Mouse (Mus musculus): ENCODE data around the gene Gm47995.
"Not testable (repeated sequence)": the region's sequence is repeated elsewhere in the genome, so short reads cannot be mapped to it uniquely, and the experiment has no call there.

The Gm47995 gene

GRCm38 (mm10) chr1:151186879-151187424 lies 11.3 kb upstream of the Gm47995 start:
- DNase-seq (ENCODE audit: low read depth): not testable (repeated sequence)

DNA sequence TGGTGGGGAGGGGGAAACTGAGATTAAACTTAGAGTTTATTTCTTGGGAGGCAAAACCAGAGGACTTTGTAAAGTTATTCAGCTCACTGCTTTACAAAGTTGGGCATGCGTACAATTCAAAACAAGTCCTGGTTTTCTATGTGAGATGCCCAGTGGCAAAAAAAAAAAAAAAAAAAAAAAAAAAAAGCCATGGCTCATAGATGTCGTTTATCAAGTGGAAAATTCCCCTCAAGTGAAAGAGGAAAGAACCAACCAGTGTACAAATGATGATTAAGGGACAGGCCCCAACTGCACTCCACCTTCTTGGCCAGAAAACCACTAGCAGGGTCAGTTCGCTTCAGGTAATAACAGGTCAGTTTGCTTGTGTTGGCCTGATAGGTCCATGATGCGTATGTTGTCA lies 9.8 kb upstream of the Gm47995 start:
- DNase-seq (ENCODE audit: low read depth): no peak

DNA sequence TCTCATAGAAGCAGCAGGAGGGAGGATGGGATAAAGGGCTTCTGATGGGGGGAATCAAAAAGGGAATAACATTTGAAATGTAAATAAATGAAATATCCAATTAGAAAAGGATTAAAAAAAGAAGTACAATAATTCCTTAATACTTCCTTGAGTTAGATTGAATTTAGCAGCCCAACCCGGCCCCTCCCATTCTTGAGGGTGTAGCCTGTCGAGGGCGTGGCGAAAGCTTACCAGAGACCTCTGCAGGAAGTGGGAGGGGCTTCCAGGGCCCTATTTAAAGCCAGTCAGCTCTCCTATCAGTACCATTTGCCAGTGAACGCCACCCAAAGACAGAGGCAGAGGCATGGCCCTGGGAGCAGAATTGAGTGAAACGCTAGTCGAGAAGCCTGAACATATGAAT lies 6.2 kb upstream of the Gm47995 start, which contains the start of gene Gm8947:
TSS of gene Gm8947 (plus strand) at position 302 of the 400 bp plus-strand sequence.
- DNase-seq (ENCODE audit: low read depth): not testable (repeated sequence)

GRCm38 (mm10) chr1:151192739-151193138 lies 5.5 kb upstream of the Gm47995 start:
- not testable (repeated sequence) for DNase-seq (ENCODE audit: low read depth)

DNA sequence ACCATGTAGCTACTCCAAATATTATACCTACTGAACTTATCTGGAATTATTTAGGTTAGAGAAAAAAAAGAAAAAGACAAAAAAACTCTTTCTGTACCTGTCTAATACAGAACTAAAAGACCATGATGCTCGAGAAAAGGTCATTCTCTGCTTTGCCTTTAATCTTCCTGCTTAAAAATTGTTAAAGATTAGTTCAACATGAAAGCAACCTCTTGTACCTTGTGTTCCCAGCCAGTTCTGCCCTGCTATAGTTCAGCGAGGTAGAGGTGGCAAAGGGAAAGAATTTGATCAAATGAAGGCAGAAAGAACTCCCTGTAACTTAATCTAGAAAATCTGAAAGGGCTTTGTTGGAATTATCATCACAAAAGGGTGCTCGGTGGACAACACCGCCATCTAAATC lies 2.3 kb upstream of the Gm47995 start:
- not testable (repeated sequence) for DNase-seq (ENCODE audit: low read depth)

DNA sequence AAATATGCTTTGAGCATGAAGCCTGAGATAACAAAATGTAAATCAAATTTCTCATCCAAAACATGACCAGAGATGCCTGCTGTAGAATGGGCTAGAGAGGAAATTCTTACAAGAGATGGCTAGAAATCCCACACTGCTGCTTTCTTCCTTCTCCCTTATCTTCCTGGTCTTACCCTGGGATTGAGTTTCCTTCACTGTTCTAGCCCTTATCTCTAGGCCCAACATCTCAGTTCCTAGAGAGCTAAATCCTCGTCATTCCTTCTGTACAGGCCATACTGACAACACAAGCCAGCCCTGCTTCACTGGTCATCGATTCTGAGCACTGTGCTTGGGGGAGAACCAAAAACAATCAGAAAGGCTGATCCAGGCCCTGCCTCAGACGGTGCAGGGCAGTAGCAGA lies 1.6 kb upstream of the Gm47995 start:
- not testable (repeated sequence) for DNase-seq (ENCODE audit: low read depth)

DNA sequence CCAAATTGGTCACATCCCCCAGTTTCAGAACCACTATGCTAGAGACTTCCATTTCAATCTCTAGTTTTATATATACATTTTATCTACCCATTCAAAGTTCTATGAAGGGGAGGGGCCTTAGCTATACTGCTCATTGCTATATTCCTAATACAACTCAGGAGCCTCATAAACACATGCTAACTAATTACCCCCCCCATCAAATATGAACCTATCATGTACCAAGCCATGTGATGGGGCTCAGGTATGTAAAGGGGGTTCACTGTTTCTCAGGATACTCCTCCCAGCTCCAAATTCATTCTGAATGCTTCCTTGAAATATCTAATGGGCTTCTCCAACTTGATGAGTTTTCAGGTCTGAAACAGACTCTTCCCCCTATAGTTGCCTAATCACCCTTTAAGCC lies 2.4 kb downstream of the Gm47995 start:
- not testable (repeated sequence) for DNase-seq (ENCODE audit: low read depth)

DNA sequence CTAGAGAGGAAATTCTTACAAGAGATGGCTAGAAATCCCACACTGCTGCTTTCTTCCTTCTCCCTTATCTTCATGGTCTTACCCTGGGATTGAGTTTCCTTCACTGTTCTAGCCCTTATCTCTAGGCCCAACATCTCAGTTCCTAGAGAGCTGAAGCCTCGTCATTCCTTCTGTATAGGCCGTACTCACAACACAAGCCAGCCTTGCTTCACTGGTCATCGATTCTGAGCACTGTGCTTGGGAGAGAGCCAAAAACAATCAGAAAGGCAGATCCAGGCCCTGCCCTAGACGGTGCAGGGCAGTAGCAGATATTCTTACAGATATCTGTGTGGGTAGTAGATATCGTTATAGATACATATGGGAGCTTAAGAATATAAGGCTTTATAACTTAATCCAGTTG lies 4.5 kb downstream of the Gm47995 start:
- not testable (repeated sequence) for DNase-seq (ENCODE audit: low read depth)

GRCm38 (mm10) chr1:151203818-151204217 lies 5.6 kb downstream of the Gm47995 start, which contains the start of gene 3110040M04Rik:
Gene 3110040M04Rik, plus strand, starts transcription at chr1:151204121.
- not testable (repeated sequence) for DNase-seq (ENCODE audit: low read depth)

DNA sequence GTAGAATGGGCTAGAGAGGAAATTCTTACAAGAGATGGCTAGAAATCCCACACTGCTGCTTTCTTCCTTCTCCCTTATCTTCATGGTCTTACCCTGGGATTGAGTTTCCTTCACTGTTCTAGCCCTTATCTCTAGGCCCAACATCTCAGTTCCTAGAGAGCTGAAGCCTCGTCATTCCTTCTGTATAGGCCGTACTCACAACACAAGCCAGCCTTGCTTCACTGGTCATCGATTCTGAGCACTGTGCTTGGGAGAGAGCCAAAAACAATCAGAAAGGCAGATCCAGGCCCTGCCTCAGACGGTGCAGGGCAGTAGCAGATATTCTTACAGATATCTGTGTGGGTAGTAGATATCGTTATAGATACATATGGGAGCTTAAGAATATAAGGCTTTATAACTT lies 10.2 kb downstream of the Gm47995 start:
- DNase-seq (ENCODE audit: low read depth): not testable (repeated sequence)

- not testable (repeated sequence) for DNase-seq (ENCODE audit: low read depth)
Observed at GRCm38 (mm10) chr1:151208944-151209343, 10.7 kb downstream of the Gm47995 start.

GRCm38 (mm10) chr1:151209824-151210355 lies 11.6 kb downstream of the Gm47995 start, which contains the start of gene Gm47996:
Gene Gm47996, plus strand, starts transcription at chr1:151210131.
- not testable (repeated sequence) for DNase-seq (ENCODE audit: low read depth)

DNA sequence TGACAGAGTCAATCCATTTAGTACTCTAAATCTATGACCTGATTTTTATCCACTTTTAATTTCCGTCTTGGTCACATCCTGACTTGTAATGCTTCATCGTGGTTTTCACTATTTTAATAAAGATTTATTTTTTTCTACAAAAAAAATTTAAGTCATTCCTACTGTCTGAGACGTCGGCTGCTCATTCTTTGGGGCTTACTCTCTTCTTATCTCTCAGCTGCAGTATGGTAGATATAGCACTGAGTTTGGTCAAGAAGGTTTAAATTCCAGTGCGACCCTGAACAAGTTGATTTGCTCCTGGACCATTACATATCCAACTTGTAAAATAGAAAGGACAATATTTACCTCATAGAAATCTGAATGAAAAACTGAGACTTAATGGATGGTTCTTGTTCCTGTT lies 13.4 kb downstream of the Gm47995 start:
- not testable (repeated sequence) for DNase-seq (ENCODE audit: low read depth)

GRCm38 (mm10) chr1:151214862-151215261 lies 16.6 kb downstream of the Gm47995 start:
- no peak for DNase-seq (ENCODE audit: low read depth)

GRCm38 (mm10) chr1:151215985-151216384 lies 17.7 kb downstream of the Gm47995 start:
- DNase-seq (ENCODE audit: low read depth): no peak

DNA sequence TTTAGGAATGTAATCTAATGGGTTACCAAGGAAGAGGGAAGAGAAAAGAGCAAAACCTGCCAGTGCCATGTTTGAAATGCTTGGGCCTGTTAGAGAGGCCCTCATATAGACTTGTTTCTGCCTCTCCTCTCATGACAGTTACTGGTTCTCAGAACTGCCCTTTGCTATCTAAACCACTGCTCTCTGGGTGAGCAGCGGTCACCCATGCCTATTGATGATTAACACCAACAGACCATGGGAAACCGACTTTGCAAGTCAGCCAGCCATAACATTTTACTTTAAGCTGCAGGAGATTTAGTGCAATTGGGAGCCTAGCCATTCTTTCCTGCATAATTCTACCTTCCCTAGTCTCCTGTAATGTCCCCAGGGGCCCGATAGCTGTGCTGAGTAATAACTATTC lies 18.2 kb downstream of the Gm47995 start:
- DNase-seq (ENCODE audit: low read depth): no peak

DNA sequence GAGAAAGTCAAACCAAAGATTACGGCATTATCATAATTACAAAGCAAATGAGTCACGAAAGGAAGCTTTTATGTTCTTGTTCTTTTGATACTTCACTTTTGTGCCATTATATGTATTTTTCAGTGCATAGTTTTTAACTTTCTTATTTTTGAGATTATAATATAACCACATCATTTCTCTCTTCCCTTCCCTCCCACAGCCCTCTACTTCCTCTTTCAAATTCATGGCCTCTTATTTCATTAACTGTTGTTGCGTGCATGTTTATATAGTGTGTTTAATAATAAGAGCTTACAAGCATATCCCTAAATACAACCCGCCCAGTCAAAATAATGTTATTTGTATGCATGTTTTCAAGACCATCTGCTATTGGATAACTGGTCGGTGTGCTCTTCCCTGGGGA lies 20.8 kb downstream of the Gm47995 start:
- DNase-seq (ENCODE audit: low read depth): no peak

- DNase-seq (ENCODE audit: low read depth): no peak
Observed at GRCm38 (mm10) chr1:151220098-151220497, 21.9 kb downstream of the Gm47995 start.

GRCm38 (mm10) chr1:151222561-151223267 lies 24.5 kb downstream of the Gm47995 start:
- no peak for DNase-seq (ENCODE audit: low read depth)

DNA sequence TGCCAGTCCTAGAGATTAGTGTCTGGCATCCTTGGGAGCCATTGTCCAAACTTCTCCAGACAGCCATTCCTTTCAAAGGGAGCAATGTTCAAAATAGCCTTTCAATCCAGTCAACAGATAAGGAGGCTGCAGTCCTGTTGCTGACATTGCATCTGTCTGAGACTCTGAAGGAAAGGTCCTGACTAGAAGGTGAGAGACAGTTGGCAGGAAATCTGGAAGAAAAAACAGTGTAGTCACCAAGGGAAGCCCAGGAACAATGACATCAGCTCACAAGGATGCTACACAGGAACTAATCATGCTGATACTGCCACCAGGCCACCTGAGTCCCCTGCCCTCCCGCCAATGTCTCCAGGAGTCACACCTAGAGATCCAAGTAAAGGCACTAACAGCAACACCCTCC lies 25.1 kb downstream of the Gm47995 start:
- no peak for DNase-seq (ENCODE audit: low read depth)

GRCm38 (mm10) chr1:151224536-151224935 lies 26.3 kb downstream of the Gm47995 start:
- DNase-seq (ENCODE audit: low read depth): no peak

GRCm38 (mm10) chr1:151227506-151227905 lies 29.3 kb downstream of the Gm47995 start:
- DNase-seq (ENCODE audit: low read depth): no peak

- DNase-seq (ENCODE audit: low read depth): no peak
Observed at GRCm38 (mm10) chr1:151228320-151228989, 30.2 kb downstream of the Gm47995 start.
